Mouse (Mus musculus): ENCODE data around the gene Agtr2. TPM values are rescaled to one million over a fixed set of nuclear protein-coding genes. Genes with fewer than 3 reads are reported as not detected.
"Not testable (repeated sequence)": the region's sequence is repeated elsewhere in the genome, so short reads cannot be mapped to it uniquely, and the experiment has no call there.

Agtr2 gene
- polyA plus RNA-seq (2012; ENCODE audit: insufficient read depth, insufficient read length, missing spikeins), result not detected in 2 replicates

DNA sequence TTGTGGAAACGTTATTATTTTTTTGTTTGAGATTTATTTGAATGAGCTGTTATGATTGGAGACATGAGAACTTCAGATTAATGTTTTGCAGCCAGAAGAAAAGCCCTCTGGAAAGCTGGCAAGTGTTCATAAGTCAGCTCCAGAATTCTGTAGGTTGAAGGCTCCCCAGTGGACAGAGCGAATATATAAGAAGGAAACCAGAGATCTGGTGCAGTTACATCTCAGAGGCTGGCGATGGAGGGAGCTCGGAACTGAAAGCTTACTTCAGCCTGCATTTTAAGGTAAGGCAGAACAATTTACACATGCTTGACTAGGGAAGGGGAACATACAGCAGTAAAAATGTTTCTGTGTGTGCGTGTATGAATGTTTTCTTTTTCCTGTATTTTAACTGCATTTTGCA, at the start of gene Agtr2:
Gene Agtr2 (plus strand): TSS at position 131 of the 400 bp plus-strand sequence.
- H3K27ac ChIP-seq (replicated peaks; ENCODE audit: low read depth, low read length), result no peak within 1 kb of the TSS
- no peak within 1 kb of the TSS for H3K4me3 ChIP-seq (ENCODE audit: insufficient read depth, low read depth, low read length)
- no peaks in the 10 kb centered on the region for H3K4me1 ChIP-seq (ENCODE audit: control insufficient read depth, insufficient read depth, insufficient read length, low read length)

GRCm38 (mm10) chrX:21452519-21452918, 31.8 kb upstream of the Agtr2 start:
- Histone ChIP-seq H3K4me3 (ENCODE audit: insufficient read depth, low read depth, low read length) (no peak overlapping the region), H3K27ac (replicated peaks; ENCODE audit: low read depth, low read length) (no peak overlapping the region), H3K4me1 (ENCODE audit: control insufficient read depth, insufficient read depth, insufficient read length, low read length) (no peaks in the 10 kb centered on the region)

DNA sequence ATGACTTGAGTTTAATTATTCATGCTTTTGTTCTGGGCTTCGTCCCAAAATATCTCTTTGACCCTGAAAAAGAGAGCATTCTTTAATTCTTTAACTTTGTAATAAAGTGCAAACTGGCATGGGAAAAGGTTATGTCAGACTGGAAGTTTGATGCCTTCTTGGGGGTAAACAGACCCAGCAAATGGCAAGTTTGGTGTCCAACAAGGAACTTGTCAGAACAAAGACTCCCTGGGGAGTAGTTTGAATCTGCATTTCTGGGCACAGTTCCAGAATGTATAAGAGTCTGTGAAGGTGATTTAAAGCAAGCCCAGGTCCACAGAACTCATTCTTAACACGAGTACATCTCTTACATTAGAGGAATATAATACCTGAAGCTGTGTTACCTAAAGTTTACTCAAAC, 3.8 kb downstream of the Agtr2 start:
- H3K4me3 ChIP-seq (ENCODE audit: insufficient read depth, low read depth, low read length), result no peak overlapping the region
- H3K27ac ChIP-seq (replicated peaks; ENCODE audit: low read depth, low read length), result no peak overlapping the region
- no peaks in the 10 kb centered on the region for H3K4me1 ChIP-seq (ENCODE audit: control insufficient read depth, insufficient read depth, insufficient read length, low read length)

GRCm38 (mm10) chrX:21500242-21500641, 15.9 kb downstream of the Agtr2 start:
- Histone ChIP-seq H3K27ac (replicated peaks; ENCODE audit: low read depth, low read length) (no peak overlapping the region), H3K4me3 (ENCODE audit: insufficient read depth, low read depth, low read length) (no peak overlapping the region), H3K4me1 (ENCODE audit: control insufficient read depth, insufficient read depth, insufficient read length, low read length) (no peaks in the 10 kb centered on the region)

DNA sequence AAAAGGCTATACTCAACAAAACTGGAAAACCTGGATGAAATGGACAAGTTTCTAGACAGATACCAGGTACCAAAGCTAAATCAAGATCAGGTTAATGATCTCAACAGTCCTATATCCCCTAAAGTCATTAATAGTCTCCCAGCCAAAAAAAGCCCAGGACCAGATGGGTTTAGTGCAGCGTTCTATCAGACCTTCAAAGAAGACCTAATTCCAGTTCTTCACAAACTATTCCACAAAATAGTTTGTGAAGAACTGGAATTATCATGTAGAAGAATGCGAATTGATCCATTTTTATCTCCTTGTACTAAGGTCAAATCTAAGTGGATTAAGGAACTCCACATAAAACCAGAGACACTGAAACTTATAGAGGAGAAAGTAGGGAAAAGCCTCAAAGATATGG, 23.0 kb downstream of the Agtr2 start:
- H3K4me3 ChIP-seq (ENCODE audit: insufficient read depth, low read depth, low read length); H3K27ac ChIP-seq (replicated peaks; ENCODE audit: low read depth, low read length); H3K4me1 ChIP-seq (ENCODE audit: control insufficient read depth, insufficient read depth, insufficient read length, low read length): not testable (repeated sequence)

DNA sequence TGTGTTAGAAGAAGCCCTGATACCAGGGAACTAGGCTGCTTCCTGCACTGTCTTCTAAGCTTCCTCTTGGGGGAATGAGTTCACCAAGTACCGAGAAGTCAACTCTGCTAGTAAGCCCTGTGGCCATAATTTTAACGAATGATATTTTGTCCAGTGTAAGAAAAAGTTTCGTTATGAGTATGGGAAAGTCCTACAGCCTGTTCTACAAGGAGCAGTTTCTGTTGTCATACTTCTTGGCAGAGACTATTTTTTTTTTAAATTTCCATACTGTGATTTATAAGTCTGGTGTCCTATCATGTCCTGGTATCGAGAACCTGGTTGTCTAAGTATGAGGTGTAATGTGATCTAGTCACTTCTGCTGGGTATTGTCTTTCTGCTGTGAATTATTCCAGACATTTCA, 38.2 kb downstream of the Agtr2 start:
- no peaks in the 10 kb centered on the region for H3K4me1 ChIP-seq (ENCODE audit: control insufficient read depth, insufficient read depth, insufficient read length, low read length)
- H3K27ac ChIP-seq (replicated peaks; ENCODE audit: low read depth, low read length), result no peak overlapping the region
- no peak overlapping the region for H3K4me3 ChIP-seq (ENCODE audit: insufficient read depth, low read depth, low read length)

Other genes starting within 250 kb of the Agtr2 start
- gene Slc6a14, start 230.4 kb downstream of the Agtr2 start, polyA plus RNA-seq (2012; ENCODE audit: insufficient read depth, insufficient read length, missing spikeins), result not detected in 2 replicates

Measured in brown adipose tissue, adult 24 weeks (tissue).